Mouse (Mus musculus) lung, embryonic 15.5 days (tissue): Measurements from ENCODE around the gene Gna11. TPM values are rescaled to one million over a fixed set of nuclear protein-coding genes. Genes with fewer than 3 reads are reported as not detected.

Experiments used
- ATAC-seq: fragments of 200-750 bp; cut with Nextera tagmentation; 2 replicates; pipeline ENCODE4 v1.8.0; 2017; ENCODE audit warnings: moderate number of reproducible peaks, borderline replicate concordance; ENCODE audit not compliant: low FRiP score, low TSS enrichment; ENCODE audit errors: extremely low read depth
- H3K27ac ChIP-seq: fragments of 300-500 bp; sonication (generic); 2 replicates; pipeline ENCODE4 v1.5.1; 2015; ENCODE audit warnings: moderate library complexity, mild to moderate bottlenecking, inconsistent platforms
- H3K27me3 ChIP-seq: fragments of 300-500 bp; sonication (generic); 2 replicates; pipeline ENCODE4 v1.6.1; 2015; ENCODE audit warnings: inconsistent platforms
- H3K36me3 ChIP-seq: fragments of 300-500 bp; sonication (generic); 2 replicates; pipeline ENCODE4 v1.6.1; 2015; ENCODE audit warnings: inconsistent platforms
- H3K4me1 ChIP-seq: fragments of 300-500 bp; sonication (generic); 2 replicates; pipeline ENCODE4 v1.6.1; 2015; ENCODE audit warnings: inconsistent platforms
- H3K4me2 ChIP-seq: fragments of 300-500 bp; sonication (generic); 2 replicates; pipeline ENCODE4 v1.6.1; 2015; ENCODE audit warnings: inconsistent platforms, mild to moderate bottlenecking, moderate library complexity
- H3K4me3 ChIP-seq: fragments of 300-500 bp; sonication (generic); 2 replicates; pipeline ENCODE4 v1.5.1; 2015; ENCODE audit warnings: mild to moderate bottlenecking, inconsistent platforms
- H3K9ac ChIP-seq: fragments of 300-500 bp; sonication (generic); 2 replicates; pipeline ENCODE4 v1.6.1; 2015; ENCODE audit warnings: inconsistent platforms
- H3K9me3 ChIP-seq: fragments of 300-500 bp; sonication (generic); 2 replicates; pipeline ENCODE4 v1.6.1; 2016; ENCODE audit warnings: inconsistent platforms
- WGBS: fragments of 180-500 bp; shearing (Covaris S2); methylation state at CpG from one replicate; pipeline ENCODE4 v1.1.7; 2015; 5-methylcytosine and 5-hydroxymethylcytosine counted together
- polyA plus RNA-seq: library from polyadenylated mRNA; unstranded; fragments of >200 nt; fragmentation: Nextera tagmentation; extraction: Ambion mirVana; gene quantifications from 2 replicates; pipeline ENCODE4 v1.2.1, GENCODE M21; 2015

The Gna11 gene
- polyA plus RNA-seq, 1 experiment from 2014 or later: 74.2 TPM

DNA sequence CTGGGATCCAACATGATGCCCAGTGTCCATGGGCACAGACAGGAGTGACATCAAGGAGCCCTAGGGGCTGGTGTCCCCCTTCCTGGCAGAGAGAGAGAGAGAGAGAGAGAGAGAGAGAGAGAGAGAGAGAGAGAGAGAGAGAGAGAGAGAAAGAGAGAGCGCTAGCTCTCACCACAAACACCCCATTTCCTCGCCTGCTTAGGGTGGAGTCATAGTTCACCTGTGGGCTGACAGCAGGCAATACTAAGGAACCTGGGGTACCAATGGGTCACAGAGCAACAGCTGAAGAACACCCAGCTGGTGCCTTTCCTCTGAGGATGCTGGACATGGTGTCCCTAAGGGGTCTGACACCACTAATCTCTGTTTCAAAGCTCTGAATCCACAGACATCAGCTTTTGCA lies 7.6 kb downstream of the Gna11 start:
- Histone ChIP-seq H3K9ac (no peak overlapping the region), H3K4me3 (no peak overlapping the region), H3K36me3 (peaks cover 9% of the 10 kb centered on the region), H3K27me3 (no peaks in the 10 kb centered on the region), H3K27ac (no peak overlapping the region), H3K9me3 (no peaks in the 10 kb centered on the region), H3K4me2 (no peak overlapping the region), H3K4me1 (peaks cover 12% of the 10 kb centered on the region)
- WGBS: 83% methylated on average over 2 of the region's 2 CpGs
- ATAC-seq: no peak

GRCm38 (mm10) chr10:81536734-81537133 lies 8.3 kb downstream of the Gna11 start:
- H3K27ac ChIP-seq: no peak overlapping the region
- no peaks in the 10 kb centered on the region for H3K27me3 ChIP-seq
- no peak overlapping the region for H3K9ac ChIP-seq
- no peak overlapping the region for H3K4me3 ChIP-seq
- peaks cover 15% of the 10 kb centered on the region for H3K36me3 ChIP-seq
- WGBS: 80% methylated on average over 6 of the region's 6 CpGs
- no peak for ATAC-seq
- H3K9me3 ChIP-seq: no peaks in the 10 kb centered on the region
- H3K4me1 ChIP-seq: peaks cover 5% of the 10 kb centered on the region
- no peak overlapping the region for H3K4me2 ChIP-seq

DNA sequence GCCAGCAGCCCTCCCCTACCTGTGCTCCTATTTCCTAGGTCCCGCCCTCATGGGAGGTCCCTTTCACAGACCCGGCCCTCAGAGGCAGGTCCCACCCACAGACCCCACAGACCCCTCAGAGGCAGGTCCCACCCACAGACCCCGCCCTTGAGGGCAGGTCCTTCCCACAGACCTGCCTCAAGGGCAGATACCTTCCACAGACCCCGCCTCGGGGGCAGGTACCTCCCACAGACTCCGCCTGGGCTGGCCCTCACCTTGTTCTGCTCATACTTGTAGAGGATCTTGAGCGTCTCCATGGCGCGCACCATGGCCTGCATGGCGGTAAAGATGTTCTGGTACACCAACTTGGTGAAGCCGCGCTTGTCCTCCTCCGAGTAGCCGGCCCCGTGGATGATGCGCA lies 10.2 kb downstream of the Gna11 start:
- H3K4me3 ChIP-seq: no peak overlapping the region
- H3K27me3 ChIP-seq: no peaks in the 10 kb centered on the region
- WGBS: 53% methylated on average over 16 of the region's 16 CpGs

DNA sequence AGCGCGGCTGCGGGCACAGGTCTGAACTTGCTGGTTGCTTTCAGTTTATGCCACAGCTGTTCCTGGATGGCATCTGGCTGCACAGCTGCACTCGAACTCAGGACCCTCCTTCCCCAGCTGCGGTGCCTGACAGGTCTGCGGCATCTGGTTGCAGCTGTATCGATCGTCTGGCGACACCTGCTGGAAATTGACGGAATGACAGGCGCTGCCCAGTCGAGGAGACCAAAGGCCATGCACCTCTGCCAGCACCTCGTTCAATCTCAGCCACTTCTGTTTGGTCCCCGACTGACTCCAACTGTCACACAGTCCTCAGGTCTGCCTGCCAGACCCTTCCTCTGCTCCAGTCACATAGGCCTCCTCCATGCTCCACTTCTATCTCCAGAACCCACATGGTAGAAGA lies 18.2 kb downstream of the Gna11 start:
- H3K4me3 ChIP-seq: no peak overlapping the region
- peaks cover 22% of the 10 kb centered on the region for H3K36me3 ChIP-seq
- peak; percentile 58; the same call in 1 of the 2 replicates for ATAC-seq
- no peak overlapping the region for H3K4me2 ChIP-seq
- no peaks in the 10 kb centered on the region; the same call in 1 of the 2 replicates for H3K27me3 ChIP-seq
- H3K27ac ChIP-seq: no peak overlapping the region
- no peak overlapping the region for H3K9ac ChIP-seq
- no peaks in the 10 kb centered on the region for H3K9me3 ChIP-seq
- H3K4me1 ChIP-seq: 0 out of 2 replicates have a peak, but pooled peaks cover 6% of the 10 kb centered on the region
- 7% methylated on average over 14 of the region's 14 CpGs for WGBS

More for the DNA sequence above, 10.2 kb downstream of the Gna11 start:
- Histone ChIP-seq H3K4me2 (no peak overlapping the region), H3K36me3 (peaks cover 31% of the 10 kb centered on the region), H3K9ac (no peak overlapping the region), H3K27ac (no peak overlapping the region), H3K9me3 (no peaks in the 10 kb centered on the region), H3K4me1 (no peaks in the 10 kb centered on the region)
- 0 out of 2 replicates have a peak, but pooled peaks have one; percentile 24 for ATAC-seq

- no peak overlapping the region for H3K4me2 ChIP-seq
- no peak for ATAC-seq
- H3K4me3 ChIP-seq: no peak overlapping the region
- peaks cover 9% of the 10 kb centered on the region for H3K36me3 ChIP-seq
- H3K27me3 ChIP-seq: no peaks in the 10 kb centered on the region; the same call in 1 of the 2 replicates
- WGBS: 47% methylated on average over 12 of the region's 13 CpGs
- no peak overlapping the region for H3K9ac ChIP-seq
- H3K4me1 ChIP-seq: 0 out of 2 replicates have a peak, but pooled peaks cover 6% of the 10 kb centered on the region
- no peak overlapping the region for H3K27ac ChIP-seq
- H3K9me3 ChIP-seq: no peaks in the 10 kb centered on the region
Observed at GRCm38 (mm10) chr10:81525017-81525694, 19.8 kb downstream of the Gna11 start.

- H3K9ac ChIP-seq: no peak within 1 kb of the TSS
- peak within 1 kb of the TSS; percentile 0; the same call in 1 of the 2 replicates for H3K4me3 ChIP-seq
- peak; percentile 23 for ATAC-seq
- H3K4me2 ChIP-seq: peak within 1 kb of the TSS; percentile 28
- H3K4me1 ChIP-seq: 0 out of 2 replicates have a peak, but pooled peaks cover 6% of the 10 kb centered on the region
- 9% methylated on average over 9 of the region's 9 CpGs for WGBS
- no peaks in the 10 kb centered on the region for H3K9me3 ChIP-seq
- H3K36me3 ChIP-seq: no peaks in the 10 kb centered on the region
- no peaks in the 10 kb centered on the region; the same call in 1 of the 2 replicates for H3K27me3 ChIP-seq
- no peak within 1 kb of the TSS for H3K27ac ChIP-seq
Observed at GRCm38 (mm10) chr10:81524051-81524605, 20.9 kb downstream of the Gna11 start, which contains the start of gene Gna15. TSS of gene Gna15 (minus strand) at chr10:81524225.

DNA sequence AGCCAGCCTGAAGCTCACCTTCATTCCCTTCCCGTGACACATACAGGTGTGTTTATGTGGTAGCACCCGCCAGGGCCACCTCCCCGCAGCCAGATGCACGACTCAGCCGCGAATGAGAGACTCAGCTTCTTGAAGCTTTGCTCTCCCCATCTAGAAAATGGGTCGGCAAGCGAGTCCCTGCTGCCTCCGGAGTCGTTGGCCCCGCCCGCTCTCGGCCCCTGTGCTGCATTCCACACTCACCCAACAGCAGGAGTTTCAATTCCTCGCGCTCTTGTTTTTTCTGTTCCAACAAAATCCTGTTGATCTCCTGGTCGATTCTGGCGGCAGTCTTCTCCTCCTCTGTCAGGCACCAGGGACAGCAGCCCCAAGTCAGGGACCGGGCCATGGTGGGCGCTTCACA lies 21.4 kb downstream of the Gna11 start:
- Histone ChIP-seq H3K9me3 (no peaks in the 10 kb centered on the region), H3K4me1 (0 out of 2 replicates have a peak, but pooled peaks cover 6% of the 10 kb centered on the region), H3K4me3 (peak overlapping the region; percentile 0; the same call in 1 of the 2 replicates), H3K4me2 (peak overlapping the region; percentile 28), H3K27me3 (no peaks in the 10 kb centered on the region; the same call in 1 of the 2 replicates), H3K36me3 (no peaks in the 10 kb centered on the region), H3K27ac (no peak overlapping the region), H3K9ac (no peak overlapping the region)
- whole genome bisulfite sequencing: 15% methylated on average over 19 of the region's 19 CpGs
- ATAC-seq: no peak

- Histone ChIP-seq H3K9me3 (no peaks in the 10 kb centered on the region), H3K27me3 (no peaks in the 10 kb centered on the region; the same call in 1 of the 2 replicates), H3K4me2 (no peak overlapping the region; the same call in 1 of the 2 replicates), H3K36me3 (no peaks in the 10 kb centered on the region), H3K4me1 (0 out of 2 replicates have a peak, but pooled peaks cover 6% of the 10 kb centered on the region), H3K27ac (no peak overlapping the region), H3K9ac (no peak overlapping the region), H3K4me3 (no peak overlapping the region)
- ATAC-seq: no peak
- WGBS: 68% methylated on average over 6 of the region's 6 CpGs
Observed at GRCm38 (mm10) chr10:81523142-81523541, 21.8 kb downstream of the Gna11 start.

GRCm38 (mm10) chr10:81519978-81520365 lies 25.0 kb downstream of the Gna11 start:
- H3K4me3 ChIP-seq: no peak overlapping the region
- WGBS: 58% methylated on average over 3 of the region's 3 CpGs
- H3K36me3 ChIP-seq: no peaks in the 10 kb centered on the region
- 0 out of 2 replicates have a peak, but pooled peaks cover 6% of the 10 kb centered on the region for H3K4me1 ChIP-seq
- ATAC-seq: no peak
- H3K9me3 ChIP-seq: no peaks in the 10 kb centered on the region
- no peak overlapping the region for H3K4me2 ChIP-seq
- no peaks in the 10 kb centered on the region; the same call in 1 of the 2 replicates for H3K27me3 ChIP-seq
- no peak overlapping the region for H3K27ac ChIP-seq
- H3K9ac ChIP-seq: no peak overlapping the region

DNA sequence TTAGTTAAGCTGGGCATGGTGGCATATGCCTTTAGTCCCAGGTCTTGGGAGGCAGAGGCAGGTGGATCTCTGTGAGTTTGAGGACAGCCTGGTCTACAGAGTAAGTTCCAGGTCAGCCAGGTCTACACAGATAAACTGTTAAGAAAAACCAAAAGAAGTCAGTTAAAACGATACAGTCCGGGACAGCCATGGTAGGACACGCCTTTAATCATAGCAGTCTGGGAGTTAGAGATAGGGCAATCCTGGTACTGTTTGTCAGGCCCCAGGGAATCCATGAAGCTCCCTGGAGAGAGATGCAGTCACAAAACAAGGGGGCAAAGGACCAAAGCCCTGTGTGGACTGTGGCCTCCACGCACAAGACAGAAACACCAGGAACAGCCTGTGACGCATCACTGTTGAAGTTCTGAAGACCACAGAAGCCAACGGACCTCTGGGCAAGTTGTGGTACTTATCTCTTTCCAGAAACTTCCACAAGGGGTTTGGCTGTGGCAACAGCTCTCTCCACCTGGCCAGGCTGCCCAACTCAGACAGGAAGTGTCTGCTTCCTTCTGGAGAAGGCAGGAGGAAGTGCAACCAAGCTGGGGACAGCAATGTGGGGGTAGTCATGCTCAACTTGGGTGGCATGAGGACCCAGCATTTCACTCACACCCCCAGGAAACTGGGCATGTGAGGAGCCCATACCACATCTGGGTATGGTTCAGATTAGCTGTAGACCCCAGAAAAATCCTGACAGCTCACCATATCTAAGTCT lies 25.6 kb downstream of the Gna11 start:
- Histone ChIP-seq H3K27me3 (no peaks in the 10 kb centered on the region), H3K4me2 (no peak overlapping the region), H3K9me3 (no peaks in the 10 kb centered on the region), H3K9ac (no peak overlapping the region), H3K4me3 (no peak overlapping the region), H3K4me1 (0 out of 2 replicates have a peak, but pooled peaks cover 6% of the 10 kb centered on the region), H3K36me3 (no peaks in the 10 kb centered on the region), H3K27ac (peak overlapping the region; percentile 29; the same call in 1 of the 2 replicates)
- ATAC-seq: no peak; the same call in 1 of the 2 replicates
- 73% methylated on average over 6 of the region's 6 CpGs for WGBS

GRCm38 (mm10) chr10:81518546-81518945 lies 26.4 kb downstream of the Gna11 start:
- ATAC-seq: no peak
- no peaks in the 10 kb centered on the region for H3K4me1 ChIP-seq
- no peaks in the 10 kb centered on the region for H3K27me3 ChIP-seq
- H3K27ac ChIP-seq: no peak overlapping the region
- H3K4me2 ChIP-seq: no peak overlapping the region
- H3K9me3 ChIP-seq: no peaks in the 10 kb centered on the region
- H3K4me3 ChIP-seq: no peak overlapping the region
- H3K9ac ChIP-seq: no peak overlapping the region
- H3K36me3 ChIP-seq: no peaks in the 10 kb centered on the region
- WGBS: 15% methylated on average over 4 of the region's 4 CpGs
